Mouse (Mus musculus) forebrain, embryonic 13.5 days (tissue): Measurements from ENCODE around the gene Tal1. TPM values are rescaled to one million over a fixed set of nuclear protein-coding genes. Genes with fewer than 3 reads are reported as not detected.

Source experiments
- ATAC-seq: fragments of 200-750 bp; cut with Nextera tagmentation; 2 replicates; pipeline ENCODE4 v1.8.0; 2017
- H3K27ac ChIP-seq: fragments of 300-500 bp; sonication (generic); 2 replicates; pipeline ENCODE4 v1.5.1; 2015; ENCODE audit warnings: inconsistent platforms, mild to moderate bottlenecking, moderate library complexity
- H3K27me3 ChIP-seq: fragments of 300-500 bp; sonication (generic); 2 replicates; pipeline ENCODE4 v1.6.1; 2015; ENCODE audit warnings: mild to moderate bottlenecking, inconsistent platforms
- H3K36me3 ChIP-seq: fragments of 300-500 bp; sonication (generic); 2 replicates; pipeline ENCODE4 v1.6.1; 2015; ENCODE audit warnings: mild to moderate bottlenecking, inconsistent platforms; ENCODE audit not compliant: poor library complexity, severe bottlenecking
- H3K4me1 ChIP-seq: fragments of 300-500 bp; sonication (generic); 2 replicates; pipeline ENCODE4 v1.6.1; 2015; ENCODE audit warnings: inconsistent platforms
- H3K4me2 ChIP-seq: fragments of 300-500 bp; sonication (generic); 2 replicates; pipeline ENCODE4 v1.6.1; 2015; ENCODE audit warnings: inconsistent platforms, mild to moderate bottlenecking, moderate library complexity
- H3K4me3 ChIP-seq: fragments of 300-500 bp; sonication (generic); 2 replicates; pipeline ENCODE4 v1.5.1; 2015; ENCODE audit warnings: mild to moderate bottlenecking, inconsistent platforms
- H3K9ac ChIP-seq: fragments of 300-500 bp; sonication (generic); 2 replicates; pipeline ENCODE4 v1.6.1; 2015; ENCODE audit warnings: mild to moderate bottlenecking, inconsistent platforms
- H3K9me3 ChIP-seq: fragments of 300-500 bp; sonication (generic); replicated peaks from 2 replicates; pipeline ENCODE4 v1.6.1; 2016; ENCODE audit warnings: inconsistent platforms
- WGBS: fragments of 180-500 bp; shearing (Covaris S2); methylation state at CpG from one replicate; pipeline ENCODE4 v1.1.7; 2015; 5-methylcytosine and 5-hydroxymethylcytosine counted together
- polyA plus RNA-seq: library from polyadenylated mRNA; unstranded; fragments of >200 nt; fragmentation: Nextera tagmentation; extraction: Ambion mirVana; gene quantifications from 2 replicates; pipeline ENCODE4 v1.2.1, GENCODE M21; 2015

Gene Tal1
- polyA plus RNA-seq, 1 experiment from 2014 or later: 0.88 TPM

DNA sequence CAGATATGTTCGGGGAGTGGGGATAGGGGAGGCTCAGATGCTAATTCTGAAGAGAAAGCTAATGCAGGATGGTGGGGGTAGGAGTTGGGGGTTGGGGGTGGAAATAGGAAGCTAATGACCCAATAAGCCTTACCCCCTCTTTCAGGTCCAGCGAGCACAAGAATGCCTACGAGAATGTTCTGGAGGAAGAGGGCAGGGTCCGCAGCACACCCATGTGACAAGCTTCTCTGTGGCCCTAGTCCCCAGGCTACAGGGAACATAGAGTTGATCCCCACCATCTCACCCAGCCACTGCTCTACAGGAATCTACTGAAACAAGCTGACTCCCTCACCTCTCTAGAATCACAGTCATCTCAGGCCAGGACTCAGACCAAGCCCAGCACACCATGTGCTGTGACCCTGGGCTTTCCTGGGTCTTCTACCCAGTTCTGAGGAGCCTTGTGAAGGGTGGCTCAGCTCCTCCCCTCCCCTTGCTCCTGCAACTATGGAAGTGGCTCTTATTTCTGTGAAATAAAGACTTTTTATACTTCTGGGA lies 37.2 kb downstream of the Tal1 start:
- Histone ChIP-seq H3K9me3 (no peaks in the 10 kb centered on the region), H3K27me3 (peaks cover 64% of the 10 kb centered on the region), H3K4me1 (peaks cover 12% of the 10 kb centered on the region), H3K4me3 (no peak overlapping the region), H3K27ac (no peak overlapping the region), H3K36me3 (no peaks in the 10 kb centered on the region), H3K9ac (no peak overlapping the region), H3K4me2 (no peak overlapping the region)
- ATAC-seq: no peak
- 68% methylated on average over 4 of the region's 4 CpGs for WGBS

- Histone ChIP-seq H3K27me3 (peaks cover 59% of the 10 kb centered on the region), H3K36me3 (no peaks in the 10 kb centered on the region), H3K4me2 (no peak overlapping the region), H3K9me3 (no peaks in the 10 kb centered on the region), H3K27ac (no peak overlapping the region), H3K9ac (no peak overlapping the region), H3K4me3 (no peak overlapping the region), H3K4me1 (peaks cover 12% of the 10 kb centered on the region)
- no peak for ATAC-seq
- WGBS: 69% methylated on average over 2 of the region's 2 CpGs
Observed at GRCm38 (mm10) chr4:115094056-115094455, 37.8 kb downstream of the Tal1 start.

- Histone ChIP-seq H3K4me2 (peak overlapping the region; percentile 86), H3K36me3 (no peaks in the 10 kb centered on the region), H3K9ac (peak overlapping the region; percentile 65), H3K4me1 (peaks cover 12% of the 10 kb centered on the region), H3K9me3 (no peaks in the 10 kb centered on the region), H3K27ac (no peak overlapping the region), H3K27me3 (peaks cover 60% of the 10 kb centered on the region), H3K4me3 (peak overlapping the region; percentile 46)
- peak; percentile 65 for ATAC-seq
- under 1% methylated on average over 30 of the region's 31 CpGs for WGBS
Observed at GRCm38 (mm10) chr4:115095671-115096434, 39.6 kb downstream of the Tal1 start.

- no peak overlapping the region for H3K27ac ChIP-seq
- H3K27me3 ChIP-seq: peaks cover 64% of the 10 kb centered on the region
- peak overlapping the region; percentile 46; the same call in 1 of the 2 replicates for H3K4me3 ChIP-seq
- no peaks in the 10 kb centered on the region for H3K36me3 ChIP-seq
- H3K4me2 ChIP-seq: peak overlapping the region; percentile 86
- H3K9ac ChIP-seq: peak overlapping the region; percentile 65
- peaks cover 12% of the 10 kb centered on the region for H3K4me1 ChIP-seq
- ATAC-seq: no peak
- H3K9me3 ChIP-seq: no peaks in the 10 kb centered on the region
- WGBS: 17% methylated on average over 11 of the region's 11 CpGs
Observed at GRCm38 (mm10) chr4:115096435-115097145, 40.4 kb downstream of the Tal1 start.

DNA sequence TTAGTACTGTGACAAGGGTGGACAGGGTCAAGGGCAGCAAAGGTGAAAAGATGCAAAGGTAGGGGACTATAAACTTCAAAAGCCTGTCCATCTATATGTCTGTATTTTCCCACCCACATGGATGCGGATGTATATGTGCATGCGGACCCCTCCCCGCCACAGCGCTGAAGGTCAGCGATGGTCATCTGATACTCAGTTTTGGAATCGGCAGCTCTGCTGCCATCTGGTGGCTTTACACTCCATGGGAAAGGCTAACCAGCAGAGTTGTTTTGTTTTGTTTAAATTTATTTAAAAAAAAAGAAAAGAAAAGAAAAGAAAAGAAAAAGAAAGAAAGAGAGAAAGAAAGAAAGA lies 40.9 kb downstream of the Tal1 start:
- H3K27ac ChIP-seq: no peak overlapping the region
- peaks cover 64% of the 10 kb centered on the region for H3K27me3 ChIP-seq
- peaks cover 12% of the 10 kb centered on the region for H3K4me1 ChIP-seq
- under 1% methylated on average over 6 of the region's 6 CpGs for WGBS
- no peak for ATAC-seq
- no peaks in the 10 kb centered on the region for H3K36me3 ChIP-seq
- H3K4me2 ChIP-seq: peak overlapping the region; percentile 24; the same call in 1 of the 2 replicates
- no peak overlapping the region for H3K4me3 ChIP-seq
- no peaks in the 10 kb centered on the region for H3K9me3 ChIP-seq
- no peak overlapping the region for H3K9ac ChIP-seq

DNA sequence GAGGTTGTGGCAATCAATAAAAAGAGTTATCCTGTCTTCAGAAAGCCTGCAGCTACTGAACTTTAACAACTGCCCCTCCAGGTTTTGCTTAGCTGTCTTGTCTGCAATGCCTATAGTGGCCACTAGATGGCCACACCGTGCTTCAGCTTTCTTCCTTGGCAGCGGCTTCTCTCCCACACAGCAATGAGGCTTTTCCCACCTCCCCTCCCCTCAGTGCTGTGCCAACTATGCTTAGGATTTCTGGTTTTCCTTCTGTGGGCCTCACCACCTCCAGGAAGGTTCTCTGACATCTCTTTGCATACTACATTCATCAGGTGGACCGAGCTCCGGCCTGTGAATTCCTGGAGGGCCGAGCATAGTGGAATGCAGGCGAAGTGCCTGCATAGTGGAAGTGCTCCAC lies 45.5 kb downstream of the Tal1 start:
- H3K4me3 ChIP-seq: no peak overlapping the region
- H3K4me2 ChIP-seq: no peak overlapping the region
- no peaks in the 10 kb centered on the region for H3K4me1 ChIP-seq
- no peaks in the 10 kb centered on the region for H3K9me3 ChIP-seq
- peaks cover 29% of the 10 kb centered on the region for H3K27me3 ChIP-seq
- ATAC-seq: peak; percentile 85
- H3K36me3 ChIP-seq: no peaks in the 10 kb centered on the region
- H3K9ac ChIP-seq: no peak overlapping the region
- H3K27ac ChIP-seq: no peak overlapping the region
- 40% methylated on average over 6 of the region's 6 CpGs for WGBS

DNA sequence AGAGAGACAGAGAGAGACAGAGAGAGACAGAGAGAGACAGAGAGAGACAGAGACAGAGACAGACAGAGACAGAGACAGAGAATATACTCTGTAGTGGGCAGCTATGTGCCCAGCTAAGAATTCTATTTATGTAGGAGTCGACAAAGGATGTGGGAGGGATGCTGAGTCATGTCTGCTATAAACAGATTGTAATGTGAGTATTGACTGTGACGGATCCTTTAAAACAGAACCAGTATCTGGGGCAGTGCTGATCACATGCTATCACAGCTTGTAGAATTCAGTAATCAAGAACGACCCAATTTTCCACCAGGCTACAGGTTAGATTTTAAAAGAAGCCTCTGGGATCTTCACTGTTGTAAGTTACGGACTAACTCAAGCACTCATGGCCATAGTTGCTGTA lies 47.3 kb downstream of the Tal1 start:
- 67% methylated on average over 4 of the region's 4 CpGs for WGBS
- H3K36me3 ChIP-seq: no peaks in the 10 kb centered on the region
- no peak overlapping the region for H3K4me2 ChIP-seq
- no peaks in the 10 kb centered on the region for H3K9me3 ChIP-seq
- no peaks in the 10 kb centered on the region for H3K4me1 ChIP-seq
- H3K4me3 ChIP-seq: no peak overlapping the region
- H3K9ac ChIP-seq: no peak overlapping the region
- peaks cover 15% of the 10 kb centered on the region; the same call in 1 of the 2 replicates for H3K27me3 ChIP-seq
- no peak for ATAC-seq
- no peak overlapping the region for H3K27ac ChIP-seq

GRCm38 (mm10) chr4:115111167-115111566 lies 54.9 kb downstream of the Tal1 start:
- Histone ChIP-seq H3K9ac (no peak overlapping the region), H3K27me3 (peaks cover 7% of the 10 kb centered on the region; the same call in 1 of the 2 replicates), H3K4me3 (no peak overlapping the region), H3K27ac (no peak overlapping the region), H3K4me1 (no peaks in the 10 kb centered on the region), H3K4me2 (no peak overlapping the region), H3K9me3 (no peaks in the 10 kb centered on the region), H3K36me3 (no peaks in the 10 kb centered on the region)
- WGBS: 81% methylated on average over 2 of the region's 2 CpGs
- ATAC-seq: no peak

DNA sequence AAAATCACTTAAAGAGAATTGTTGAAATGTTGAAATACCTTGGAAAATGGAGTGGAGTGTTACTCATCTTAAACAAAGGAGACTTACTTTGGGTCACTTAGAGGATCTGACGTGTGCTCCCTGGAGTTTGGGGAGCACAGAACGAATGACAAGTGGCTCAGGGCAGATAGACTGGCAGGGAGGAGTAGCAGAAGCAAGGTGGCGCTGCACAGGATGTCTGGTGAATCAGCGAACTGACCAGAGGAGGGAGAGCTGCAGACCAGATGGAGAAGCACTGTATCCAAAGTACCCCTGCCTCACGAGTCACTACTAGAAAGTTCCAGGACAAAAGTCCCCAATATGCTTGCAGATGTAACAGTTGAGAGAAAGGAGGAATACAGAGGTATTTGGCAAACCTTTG lies 57.0 kb downstream of the Tal1 start:
- Histone ChIP-seq H3K9ac (no peak overlapping the region), H3K4me2 (no peak overlapping the region), H3K27ac (no peak overlapping the region), H3K4me1 (no peaks in the 10 kb centered on the region), H3K9me3 (no peaks in the 10 kb centered on the region), H3K4me3 (no peak overlapping the region), H3K36me3 (no peaks in the 10 kb centered on the region), H3K27me3 (peaks cover 7% of the 10 kb centered on the region; the same call in 1 of the 2 replicates)
- WGBS: 26% methylated on average over 5 of the region's 5 CpGs
- ATAC-seq: no peak

GRCm38 (mm10) chr4:115119642-115120041 lies 63.4 kb downstream of the Tal1 start:
- Histone ChIP-seq H3K9me3 (no peaks in the 10 kb centered on the region), H3K4me3 (no peak overlapping the region), H3K27me3 (no peaks in the 10 kb centered on the region), H3K4me2 (no peak overlapping the region), H3K27ac (no peak overlapping the region), H3K36me3 (no peaks in the 10 kb centered on the region), H3K9ac (no peak overlapping the region), H3K4me1 (no peaks in the 10 kb centered on the region)
- 90% methylated on average over 3 of the region's 3 CpGs for WGBS
- no peak for ATAC-seq

GRCm38 (mm10) chr4:115121162-115121561 lies 64.9 kb downstream of the Tal1 start:
- Histone ChIP-seq H3K4me1 (no peaks in the 10 kb centered on the region), H3K36me3 (no peaks in the 10 kb centered on the region), H3K27me3 (no peaks in the 10 kb centered on the region), H3K4me3 (no peak overlapping the region), H3K9ac (no peak overlapping the region), H3K4me2 (no peak overlapping the region), H3K9me3 (no peaks in the 10 kb centered on the region), H3K27ac (no peak overlapping the region)
- 78% methylated on average over 2 of the region's 2 CpGs for WGBS
- no peak for ATAC-seq
